Mouse (Mus musculus) left cerebral cortex, postnatal 10 days (tissue): ENCODE measurements around the gene Prpf6. TPM values are rescaled to one million over a fixed set of nuclear protein-coding genes. Genes with fewer than 3 reads are reported as not detected.

Experiments used
- DNase-seq, 2 experiments: peaks; one replicate each; pipeline ENCODE4 v3.0.0; 2021 to 2022; ENCODE audit warnings: low spot score in 2 of 2, mixed read lengths in 1 of 2; ENCODE audit errors: extremely low spot score in 1 of 2
- intact Hi-C: fragments of 180-260 bp; cut with DNase I; formaldehyde crosslinking; loops from one replicate; pipeline ENCODE4 v1.15.1; 2025
- microRNA-seq: library from miRNA; unstranded; fragments of <30 nt; microRNA quantifications from one replicate; pipeline ENCODE4 v1.2.0, GENCODE M21; 2022
- total RNA-seq, 2 experiments: library from RNA; stranded (reverse); gene quantifications; 2 replicates each; pipeline ENCODE4 v1.2.3; 2021

Prpf6 gene
- total RNA-seq, 2 experiments from 2014 or later = 44.9 to 48.8 TPM

DNA sequence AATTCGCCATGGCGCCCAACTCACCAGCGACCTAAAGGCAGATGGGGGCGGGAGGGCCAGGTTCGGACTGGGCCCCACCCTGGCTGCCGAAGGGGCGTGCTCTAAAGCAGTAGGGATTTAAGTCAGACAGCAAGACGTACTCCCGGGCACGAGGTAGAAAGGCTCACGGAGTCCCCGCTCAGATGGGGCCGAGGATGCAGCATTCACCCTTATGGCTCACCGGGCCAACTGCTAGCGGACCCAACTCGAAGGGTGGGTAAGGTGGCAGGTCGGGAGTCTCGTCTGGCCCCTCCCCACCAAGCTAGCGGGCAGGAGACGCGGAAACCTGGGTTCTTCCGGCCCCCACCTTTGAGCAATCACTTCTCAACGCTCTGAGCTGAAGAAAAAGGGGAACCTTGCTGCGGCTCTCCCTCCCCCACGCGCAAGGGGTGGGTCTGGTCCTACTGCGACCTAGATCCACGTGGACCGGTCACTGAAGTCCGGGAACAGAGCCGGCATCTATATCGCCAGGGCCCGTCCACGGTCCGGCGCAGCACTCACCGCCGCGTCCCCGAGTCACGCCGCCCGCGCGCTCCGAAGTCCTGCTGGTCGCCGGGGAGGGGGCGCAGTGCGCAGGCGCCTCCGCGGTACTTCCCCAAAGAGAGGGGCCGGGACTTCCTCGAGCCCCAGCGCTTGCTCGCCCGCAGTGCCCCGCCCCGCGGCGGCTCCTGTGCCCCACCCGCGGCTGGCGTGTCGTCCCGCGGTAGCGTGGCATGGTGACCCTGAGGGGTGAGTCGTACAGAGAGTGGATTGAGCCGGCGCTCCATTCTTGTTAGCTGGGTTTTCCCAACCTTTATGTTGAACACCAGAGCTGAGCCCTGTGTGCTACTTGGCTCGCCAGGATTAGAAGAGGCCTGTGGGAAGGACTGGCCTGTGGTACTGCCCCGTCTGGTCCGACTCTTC lies 101.9 kb downstream of the Prpf6 start, which contains the start of gene Rgs19:
Gene Rgs19 (minus strand): TSS at position 639 of the 942 bp plus-strand sequence.
- DNase-seq = peak; percentile 74 to 91
- intact Hi-C loops = no loop called here

DNA sequence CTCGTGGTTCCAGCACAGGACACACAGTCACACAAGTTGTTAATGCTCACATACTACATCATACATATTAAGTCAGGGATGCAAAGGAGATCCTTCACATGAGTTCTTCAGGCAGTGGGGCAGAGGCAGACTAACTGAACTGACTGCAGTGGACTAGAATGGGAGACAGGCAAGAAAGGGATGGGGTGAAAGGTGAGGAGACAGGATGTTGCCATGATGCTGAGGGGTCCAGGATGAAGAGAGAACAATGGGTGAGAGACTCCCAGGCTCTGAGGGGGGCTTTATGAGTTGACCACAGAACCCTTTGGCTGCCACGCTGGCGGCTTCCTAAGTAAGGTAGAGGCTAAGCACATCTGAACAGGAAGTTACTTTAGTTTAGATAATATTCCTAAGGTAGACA lies 102.9 kb downstream of the Prpf6 start:
- no peak for DNase-seq

DNA sequence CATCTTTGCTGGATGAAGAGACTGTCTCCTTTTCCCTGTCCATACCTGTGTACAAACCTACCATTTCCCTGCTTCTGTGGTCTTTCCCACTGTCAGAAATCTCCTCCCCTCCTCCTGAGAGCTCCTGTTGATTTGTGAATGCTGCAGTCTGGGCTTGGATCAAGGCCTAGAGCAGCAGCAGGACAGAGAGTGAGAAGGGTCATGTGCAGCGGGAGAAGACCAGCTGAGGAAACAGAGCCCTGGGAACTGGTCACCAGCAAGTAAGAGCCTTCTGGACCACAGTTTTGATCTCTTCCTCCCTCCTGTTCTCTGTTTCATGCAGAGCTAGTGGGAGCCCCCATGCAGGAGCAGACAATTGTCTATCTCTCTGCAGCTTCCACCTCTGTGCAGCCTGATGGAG lies 104.1 kb downstream of the Prpf6 start:
- no peak for DNase-seq
- intact Hi-C loops = no loop called here

More for the DNA sequence above, 102.9 kb downstream of the Prpf6 start:
- intact Hi-C loops = no loop called here

DNA sequence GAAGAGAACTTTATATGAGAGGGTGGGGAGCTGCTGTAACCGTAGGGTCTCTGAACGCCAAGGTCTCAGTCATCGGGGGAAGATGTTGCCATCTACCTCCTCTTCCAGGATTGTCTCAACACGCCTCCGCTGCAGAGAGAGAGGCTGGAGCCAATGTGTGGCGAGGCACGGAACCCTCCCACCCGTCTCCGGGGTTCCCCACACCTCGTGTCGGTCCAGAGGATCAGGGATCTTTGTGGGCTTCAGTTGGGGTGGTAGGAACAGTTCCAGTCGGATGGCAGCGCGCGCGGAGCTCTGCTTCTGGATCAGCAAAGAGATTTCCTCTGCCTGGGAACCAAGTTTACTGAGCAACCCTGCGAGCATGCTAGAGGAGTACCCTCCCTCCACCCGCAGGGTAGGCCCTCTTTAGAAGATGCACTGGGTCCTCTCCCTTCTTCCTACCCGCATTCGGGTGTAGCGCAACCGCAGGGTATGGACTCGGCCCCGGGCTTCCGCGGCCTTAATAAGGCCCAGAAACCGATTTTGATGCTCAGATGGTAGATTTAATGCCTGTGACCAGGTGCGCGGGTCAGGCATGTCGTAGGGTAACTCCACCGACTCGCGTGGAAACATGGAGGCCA lies 105.2 kb downstream of the Prpf6 start:
- DNase-seq = no peak
- intact Hi-C loops = no loop called here

DNA sequence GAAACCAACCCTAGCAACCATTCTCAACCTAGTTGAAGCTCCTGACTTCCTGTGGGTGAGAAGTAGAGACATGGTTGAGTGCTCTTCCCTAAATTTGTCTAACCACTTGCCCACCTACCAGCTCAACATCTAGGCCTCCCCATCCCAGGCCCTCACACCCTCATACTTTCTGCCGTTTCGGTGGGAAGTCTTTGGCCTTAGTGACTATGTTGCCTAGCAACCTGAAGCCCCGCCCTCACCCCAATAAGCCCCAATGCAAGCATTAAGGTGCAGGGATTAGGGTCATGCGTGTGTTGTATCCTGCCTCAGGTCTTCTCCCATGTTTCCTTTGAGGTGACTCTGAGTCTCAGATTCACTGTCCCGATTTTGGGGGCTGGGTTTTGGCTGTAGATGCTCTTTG lies 106.6 kb downstream of the Prpf6 start, which contains the start of gene Lkaaear1:
Gene Lkaaear1 (minus strand): TSS at position 202 of the 400 bp plus-strand sequence.
- DNase-seq = no peak
- intact Hi-C loops = no loop called here

Small RNA genes within 50 kb of the gene (microRNA-seq; reads per million reads assigned to microRNA genes)
- gene Mir7006 = 1.7 reads per million

Other genes starting within 250 kb of the Prpf6 start
- 10 to 100 TPM; 55.9 to 60.5 TPM for gene Zgpat, start 226.9 kb upstream of the Prpf6 start, total RNA-seq
- 10 to 100 TPM; 39.8 to 44.2 TPM for gene Arfrp1, start 226.5 kb upstream of the Prpf6 start, total RNA-seq
- gene Lime1, start 211.8 kb upstream of the Prpf6 start, total RNA-seq = 10 to 100 TPM; 30.1 to 32.9 TPM
- 10 to 100 TPM; 17.1 to 19.9 TPM for gene Zbtb46, start 132.4 kb upstream of the Prpf6 start, total RNA-seq
- not detected for gene Abhd16b, start 98.7 kb upstream of the Prpf6 start, total RNA-seq
- gene Tpd52l2, start 94.7 kb upstream of the Prpf6 start, total RNA-seq = 10 to 100 TPM; 75.5 to 77.2 TPM
- gene Dnajc5, start 71.4 kb upstream of the Prpf6 start, total RNA-seq = 100 to 1,000 TPM; 320 to 333 TPM
- 10 to 100 TPM; 34.7 to 53.6 TPM for gene Uckl1, start 7.0 kb upstream of the Prpf6 start, total RNA-seq
- 100 to 1,000 TPM; 139 to 152 TPM for gene Zfp512b, start 935 bp downstream of the Prpf6 start, total RNA-seq
- 10 to 100 TPM; 27.1 to 28.8 TPM for gene Samd10, start 7.3 kb downstream of the Prpf6 start, total RNA-seq
- under 1 TPM in 1 of 2 experiments, not detected in 1; 0.67 TPM for gene Gm29797, start 65.2 kb downstream of the Prpf6 start, total RNA-seq
- gene Sox18, start 79.8 kb downstream of the Prpf6 start, total RNA-seq = 10 to 100 TPM; 13.9 to 14.7 TPM
- 10 to 100 TPM; 57.3 to 62.7 TPM for gene Tcea2, start 88.4 kb downstream of the Prpf6 start, total RNA-seq
- 10 to 100 TPM; 48.8 to 57.2 TPM for gene Rgs19, start 102.1 kb downstream of the Prpf6 start, total RNA-seq
- gene Lkaaear1, start 106.6 kb downstream of the Prpf6 start, total RNA-seq = not detected
- 10 to 100 TPM; 75.4 to 82.2 TPM for gene Oprl1, start 123.1 kb downstream of the Prpf6 start, total RNA-seq
- gene Myt1, start 171.5 kb downstream of the Prpf6 start, total RNA-seq = 10 to 100 TPM; 24.3 to 27.7 TPM
- 10 to 100 TPM; 51.8 to 62.1 TPM for gene Pcmtd2, start 246.0 kb downstream of the Prpf6 start, total RNA-seq